Mouse (Mus musculus) hindbrain, embryonic 12.5 days (tissue): ENCODE measurements around the gene Etv6. TPM values are rescaled to one million over a fixed set of nuclear protein-coding genes. Genes with fewer than 3 reads are reported as not detected.

Source experiments
- ATAC-seq: fragments of 200-750 bp; cut with Nextera tagmentation; 2 replicates; pipeline ENCODE4 v1.8.0; 2017; ENCODE audit warnings: moderate TSS enrichment; ENCODE audit not compliant: low FRiP score
- H3K27ac ChIP-seq: fragments of 300-500 bp; sonication (generic); 2 replicates; pipeline ENCODE4 v1.5.1; 2016; ENCODE audit warnings: mild to moderate bottlenecking
- H3K27me3 ChIP-seq: fragments of 300-500 bp; sonication (generic); 2 replicates; pipeline ENCODE4 v1.6.1; 2016; ENCODE audit warnings: mild to moderate bottlenecking
- H3K36me3 ChIP-seq: fragments of 300-500 bp; sonication (generic); 2 replicates; pipeline ENCODE4 v1.6.1; 2016; ENCODE audit warnings: mild to moderate bottlenecking
- H3K4me1 ChIP-seq: fragments of 300-500 bp; sonication (generic); 2 replicates; pipeline ENCODE4 v1.6.1; 2016
- H3K4me2 ChIP-seq: fragments of 300-500 bp; sonication (generic); replicated peaks from 2 replicates; pipeline ENCODE4 v1.6.1; 2016; ENCODE audit warnings: mild to moderate bottlenecking
- H3K4me3 ChIP-seq: fragments of 300-500 bp; sonication (generic); 2 replicates; pipeline ENCODE4 v1.5.1; 2016; ENCODE audit warnings: mild to moderate bottlenecking
- H3K9ac ChIP-seq: fragments of 300-500 bp; sonication (generic); 2 replicates; pipeline ENCODE4 v1.6.1; 2016; ENCODE audit warnings: mild to moderate bottlenecking, moderate library complexity
- H3K9me3 ChIP-seq: fragments of 300-500 bp; sonication (generic); replicated peaks from 2 replicates; pipeline ENCODE4 v1.6.1; 2016; ENCODE audit warnings: mild to moderate bottlenecking
- WGBS: fragments of 180-500 bp; shearing (Covaris S2); methylation state at CpG from one replicate; pipeline ENCODE4 v1.1.7; 2016; 5-methylcytosine and 5-hydroxymethylcytosine counted together
- polyA plus RNA-seq: library from polyadenylated mRNA; unstranded; fragments of >200 nt; fragmentation: Nextera tagmentation; extraction: Ambion mirVana; gene quantifications from 2 replicates; pipeline ENCODE4 v1.2.1, GENCODE M21; 2016

The Etv6 gene
- polyA plus RNA-seq, 1 experiment from 2014 or later = 11.7 TPM

GRCm38 (mm10) chr6:134105514-134106201, 70.2 kb downstream of the Etv6 start:
- no peak for ATAC-seq
- no peak overlapping the region for H3K4me3 ChIP-seq
- no peaks in the 10 kb centered on the region for H3K27me3 ChIP-seq
- H3K36me3 ChIP-seq = peaks cover 4% of the 10 kb centered on the region; the same call in 1 of the 2 replicates
- no peak overlapping the region for H3K4me2 ChIP-seq
- H3K27ac ChIP-seq = no peak overlapping the region
- H3K9me3 ChIP-seq = no peaks in the 10 kb centered on the region
- no peaks in the 10 kb centered on the region; the same call in 1 of the 2 replicates for H3K4me1 ChIP-seq
- no peak overlapping the region for H3K9ac ChIP-seq
- WGBS = 77% methylated on average over 15 of the region's 15 CpGs

GRCm38 (mm10) chr6:134107696-134108095, 72.2 kb downstream of the Etv6 start:
- Histone ChIP-seq H3K4me3 (no peak overlapping the region), H3K27me3 (no peaks in the 10 kb centered on the region), H3K27ac (no peak overlapping the region), H3K9ac (no peak overlapping the region), H3K36me3 (peaks cover 4% of the 10 kb centered on the region; the same call in 1 of the 2 replicates), H3K9me3 (no peaks in the 10 kb centered on the region), H3K4me1 (no peaks in the 10 kb centered on the region; the same call in 1 of the 2 replicates), H3K4me2 (no peak overlapping the region)
- no peak for ATAC-seq
- WGBS = 92% methylated on average over 7 of the region's 7 CpGs

GRCm38 (mm10) chr6:134109675-134110074, 74.2 kb downstream of the Etv6 start:
- Histone ChIP-seq H3K27me3 (no peaks in the 10 kb centered on the region), H3K36me3 (peaks cover 4% of the 10 kb centered on the region; the same call in 1 of the 2 replicates), H3K9me3 (no peaks in the 10 kb centered on the region), H3K27ac (no peak overlapping the region), H3K9ac (no peak overlapping the region), H3K4me3 (no peak overlapping the region), H3K4me2 (no peak overlapping the region), H3K4me1 (no peaks in the 10 kb centered on the region; the same call in 1 of the 2 replicates)
- ATAC-seq = no peak
- WGBS = 94% methylated on average over 1 of the region's 1 CpGs

- ATAC-seq = no peak
- H3K36me3 ChIP-seq = peaks cover 5% of the 10 kb centered on the region; the same call in 1 of the 2 replicates
- no peak overlapping the region for H3K4me2 ChIP-seq
- 96% methylated on average over 5 of the region's 5 CpGs for WGBS
- H3K9me3 ChIP-seq = no peaks in the 10 kb centered on the region
- no peak overlapping the region for H3K4me3 ChIP-seq
- no peaks in the 10 kb centered on the region; the same call in 1 of the 2 replicates for H3K4me1 ChIP-seq
- H3K27me3 ChIP-seq = no peaks in the 10 kb centered on the region
- no peak overlapping the region for H3K27ac ChIP-seq
- H3K9ac ChIP-seq = no peak overlapping the region
These were observed 74.7 kb downstream of the Etv6 start for GRCm38 (mm10) chr6:134110206-134110605.

GRCm38 (mm10) chr6:134111599-134111998, 76.1 kb downstream of the Etv6 start:
- Histone ChIP-seq H3K4me1 (no peaks in the 10 kb centered on the region), H3K4me2 (no peak overlapping the region), H3K4me3 (no peak overlapping the region), H3K9ac (no peak overlapping the region), H3K27me3 (no peaks in the 10 kb centered on the region), H3K27ac (no peak overlapping the region), H3K9me3 (no peaks in the 10 kb centered on the region), H3K36me3 (peaks cover 6% of the 10 kb centered on the region; the same call in 1 of the 2 replicates)
- ATAC-seq = no peak
- WGBS = 89% methylated on average over 8 of the region's 8 CpGs

GRCm38 (mm10) chr6:134112753-134113152, 77.3 kb downstream of the Etv6 start:
- no peak for ATAC-seq
- Histone ChIP-seq H3K4me2 (no peak overlapping the region), H3K36me3 (peaks cover 6% of the 10 kb centered on the region; the same call in 1 of the 2 replicates), H3K27ac (no peak overlapping the region), H3K9me3 (no peaks in the 10 kb centered on the region), H3K27me3 (no peaks in the 10 kb centered on the region), H3K4me1 (no peaks in the 10 kb centered on the region), H3K9ac (no peak overlapping the region), H3K4me3 (no peak overlapping the region)
- WGBS = 94% methylated on average over 8 of the region's 8 CpGs

GRCm38 (mm10) chr6:134113168-134113567, 77.7 kb downstream of the Etv6 start:
- Histone ChIP-seq H3K27me3 (no peaks in the 10 kb centered on the region), H3K9ac (no peak overlapping the region), H3K36me3 (peaks cover 6% of the 10 kb centered on the region; the same call in 1 of the 2 replicates), H3K9me3 (no peaks in the 10 kb centered on the region), H3K27ac (no peak overlapping the region), H3K4me1 (no peaks in the 10 kb centered on the region), H3K4me3 (no peak overlapping the region), H3K4me2 (no peak overlapping the region)
- ATAC-seq = no peak
- WGBS = 76% methylated on average over 2 of the region's 2 CpGs

- Histone ChIP-seq H3K9ac (no peak overlapping the region), H3K4me2 (no peak overlapping the region), H3K4me3 (no peak overlapping the region), H3K27ac (no peak overlapping the region), H3K36me3 (0 out of 2 replicates have a peak, but pooled peaks cover 2% of the 10 kb centered on the region), H3K9me3 (no peaks in the 10 kb centered on the region), H3K27me3 (no peaks in the 10 kb centered on the region), H3K4me1 (peaks cover 11% of the 10 kb centered on the region)
- no peak for ATAC-seq
- 85% methylated on average over 14 of the region's 14 CpGs for WGBS
These were observed 79.9 kb downstream of the Etv6 start for GRCm38 (mm10) chr6:134115219-134115968.

GRCm38 (mm10) chr6:134117380-134117938, 82.0 kb downstream of the Etv6 start:
- no peak for ATAC-seq
- Histone ChIP-seq H3K27ac (no peak overlapping the region), H3K4me1 (peaks cover 11% of the 10 kb centered on the region), H3K27me3 (no peaks in the 10 kb centered on the region), H3K4me2 (no peak overlapping the region), H3K9me3 (no peaks in the 10 kb centered on the region), H3K36me3 (0 out of 2 replicates have a peak, but pooled peaks cover 2% of the 10 kb centered on the region), H3K4me3 (no peak overlapping the region), H3K9ac (no peak overlapping the region)
- WGBS = 92% methylated on average over 13 of the region's 13 CpGs

- Histone ChIP-seq H3K4me3 (no peak overlapping the region), H3K36me3 (0 out of 2 replicates have a peak, but pooled peaks cover 2% of the 10 kb centered on the region), H3K4me2 (no peak overlapping the region), H3K27me3 (no peaks in the 10 kb centered on the region), H3K27ac (0 out of 2 replicates have a peak overlapping the region, but pooled peaks have one; percentile 35), H3K4me1 (peaks cover 11% of the 10 kb centered on the region), H3K9ac (no peak overlapping the region), H3K9me3 (no peaks in the 10 kb centered on the region)
- WGBS = 84% methylated on average over 5 of the region's 5 CpGs
- ATAC-seq = no peak
These were observed 83.0 kb downstream of the Etv6 start for GRCm38 (mm10) chr6:134118506-134118905.

- WGBS = 28% methylated on average over 4 of the region's 4 CpGs
- no peak overlapping the region for H3K27ac ChIP-seq
- H3K27me3 ChIP-seq = no peaks in the 10 kb centered on the region
- H3K36me3 ChIP-seq = 0 out of 2 replicates have a peak, but pooled peaks cover 2% of the 10 kb centered on the region
- no peak overlapping the region for H3K4me3 ChIP-seq
- H3K9ac ChIP-seq = no peak overlapping the region
- H3K9me3 ChIP-seq = no peaks in the 10 kb centered on the region
- peaks cover 11% of the 10 kb centered on the region for H3K4me1 ChIP-seq
- no peak overlapping the region for H3K4me2 ChIP-seq
- ATAC-seq = no peak
These were observed 83.6 kb downstream of the Etv6 start for GRCm38 (mm10) chr6:134119136-134119535.

- H3K4me3 ChIP-seq = no peak overlapping the region
- 79% methylated on average over 4 of the region's 4 CpGs for WGBS
- 0 out of 2 replicates have a peak, but pooled peaks cover under 1% of the 10 kb centered on the region for H3K36me3 ChIP-seq
- no peak overlapping the region for H3K4me2 ChIP-seq
- H3K27me3 ChIP-seq = no peaks in the 10 kb centered on the region
- no peak overlapping the region for H3K9ac ChIP-seq
- H3K27ac ChIP-seq = no peak overlapping the region
- ATAC-seq = no peak
- no peaks in the 10 kb centered on the region for H3K9me3 ChIP-seq
- H3K4me1 ChIP-seq = peaks cover 11% of the 10 kb centered on the region
These were observed 84.7 kb downstream of the Etv6 start for GRCm38 (mm10) chr6:134120227-134120626.
